Mouse (Mus musculus) thymus, postnatal 25 days (tissue): ENCODE measurements around the gene Tns2.

Experiments used
- DNase-seq: peaks from one replicate; pipeline ENCODE4 v3.0.0; 2022

Gene Tns2

DNA sequence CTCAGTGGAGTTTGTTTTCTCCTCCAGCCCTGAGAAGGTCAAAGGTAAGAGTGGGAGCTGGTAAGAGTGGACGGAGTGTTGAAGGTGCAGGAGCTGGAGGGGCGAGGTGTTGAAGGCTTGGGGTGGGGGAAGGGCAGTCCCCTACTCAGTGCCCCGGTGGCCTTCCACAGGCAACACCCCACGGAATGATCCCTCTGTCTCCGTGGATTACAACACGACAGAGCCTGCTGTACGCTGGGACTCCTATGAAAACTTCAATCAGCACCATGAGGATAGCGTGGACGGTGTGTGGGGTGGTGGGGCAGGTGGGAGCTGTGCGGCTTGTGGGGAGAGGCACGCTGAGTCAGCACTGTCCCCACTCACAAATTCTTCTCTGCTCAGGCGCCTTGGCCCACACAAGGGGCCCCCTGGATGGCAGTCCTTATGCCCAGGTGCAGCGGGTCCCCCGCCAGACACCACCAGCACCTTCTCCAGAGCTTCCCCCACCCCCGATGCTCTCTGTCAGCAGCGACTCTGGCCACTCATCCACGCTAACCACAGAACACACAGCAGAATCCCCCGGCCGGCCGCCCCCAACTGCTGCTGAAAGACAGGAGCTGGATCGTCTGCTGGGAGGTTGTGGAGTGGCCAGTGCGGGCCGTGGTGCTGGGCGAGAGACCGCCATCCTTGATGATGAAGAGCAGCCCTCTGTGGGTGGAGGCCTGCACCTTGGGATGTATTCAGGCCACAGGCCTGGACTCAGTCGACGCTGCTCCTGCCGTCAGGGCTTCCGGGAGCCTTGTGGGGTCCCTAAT, 10.7 kb downstream of the Tns2 start:
- no peak for DNase-seq

- no peak for DNase-seq
These were observed 11.2 kb downstream of the Tns2 start for GRCm38 (mm10) chr15:102111495-102111829.

- no peak for DNase-seq
These were observed 12.0 kb downstream of the Tns2 start for GRCm38 (mm10) chr15:102112181-102112580.

GRCm38 (mm10) chr15:102112827-102113226, 12.6 kb downstream of the Tns2 start:
- DNase-seq: no peak

GRCm38 (mm10) chr15:102113674-102114073, 13.5 kb downstream of the Tns2 start:
- no peak for DNase-seq

DNA sequence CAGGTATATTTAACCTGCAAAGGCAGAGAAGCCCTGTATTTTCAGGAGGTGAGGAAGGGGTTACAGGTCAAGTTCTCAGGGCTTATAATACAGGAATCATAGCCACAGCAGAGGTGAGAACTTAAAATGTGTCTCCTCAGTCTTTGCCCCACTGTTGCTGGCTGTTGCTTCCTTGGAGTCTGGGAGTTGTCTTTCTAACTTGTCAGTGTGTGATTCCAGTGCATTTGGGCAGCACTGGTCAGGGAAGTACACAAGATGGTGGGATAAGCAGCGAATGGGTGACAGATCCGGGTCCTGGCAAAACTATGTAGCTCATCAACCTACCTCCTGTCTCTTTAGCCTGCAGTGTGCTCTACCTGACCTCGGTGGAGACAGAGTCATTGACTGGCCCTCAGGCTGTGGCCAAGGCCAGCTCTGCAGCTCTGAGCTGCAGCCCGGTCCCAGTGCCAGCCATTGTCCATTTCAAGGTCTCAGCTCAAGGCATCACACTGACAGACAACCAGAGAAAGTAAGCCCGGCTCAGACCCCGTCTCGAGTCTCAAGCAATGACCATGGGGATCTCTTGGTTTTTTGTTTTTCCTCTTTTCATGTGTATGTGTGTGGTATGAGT, 14.5 kb downstream of the Tns2 start:
- DNase-seq: no peak

DNA sequence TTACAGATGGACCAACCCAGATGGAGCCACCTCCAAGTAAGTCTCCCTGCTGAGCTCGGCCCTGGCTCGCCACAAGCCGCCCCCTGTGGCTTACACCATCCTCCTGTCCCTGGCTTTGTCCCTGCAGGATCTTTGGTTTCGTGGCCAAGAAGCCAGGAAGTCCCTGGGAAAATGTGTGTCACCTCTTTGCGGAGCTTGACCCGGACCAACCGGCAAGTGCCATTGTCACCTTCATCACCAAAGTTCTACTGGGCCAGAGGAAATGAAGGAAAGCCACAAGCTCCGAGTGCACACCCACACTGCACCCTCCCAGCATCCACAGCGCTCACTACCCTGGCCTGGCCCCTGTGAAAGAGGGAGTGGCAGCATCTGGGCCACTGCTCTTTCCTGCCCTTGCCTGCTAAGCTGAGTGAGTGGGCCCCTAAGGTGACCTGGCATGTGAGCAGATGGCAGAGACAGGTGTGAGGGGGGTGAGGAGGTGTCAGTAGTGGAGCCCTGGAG, 15.6 kb downstream of the Tns2 start:
- peak; percentile 25 for DNase-seq

- no peak for DNase-seq
These were observed 16.7 kb downstream of the Tns2 start for GRCm38 (mm10) chr15:102116753-102117415.

DNA sequence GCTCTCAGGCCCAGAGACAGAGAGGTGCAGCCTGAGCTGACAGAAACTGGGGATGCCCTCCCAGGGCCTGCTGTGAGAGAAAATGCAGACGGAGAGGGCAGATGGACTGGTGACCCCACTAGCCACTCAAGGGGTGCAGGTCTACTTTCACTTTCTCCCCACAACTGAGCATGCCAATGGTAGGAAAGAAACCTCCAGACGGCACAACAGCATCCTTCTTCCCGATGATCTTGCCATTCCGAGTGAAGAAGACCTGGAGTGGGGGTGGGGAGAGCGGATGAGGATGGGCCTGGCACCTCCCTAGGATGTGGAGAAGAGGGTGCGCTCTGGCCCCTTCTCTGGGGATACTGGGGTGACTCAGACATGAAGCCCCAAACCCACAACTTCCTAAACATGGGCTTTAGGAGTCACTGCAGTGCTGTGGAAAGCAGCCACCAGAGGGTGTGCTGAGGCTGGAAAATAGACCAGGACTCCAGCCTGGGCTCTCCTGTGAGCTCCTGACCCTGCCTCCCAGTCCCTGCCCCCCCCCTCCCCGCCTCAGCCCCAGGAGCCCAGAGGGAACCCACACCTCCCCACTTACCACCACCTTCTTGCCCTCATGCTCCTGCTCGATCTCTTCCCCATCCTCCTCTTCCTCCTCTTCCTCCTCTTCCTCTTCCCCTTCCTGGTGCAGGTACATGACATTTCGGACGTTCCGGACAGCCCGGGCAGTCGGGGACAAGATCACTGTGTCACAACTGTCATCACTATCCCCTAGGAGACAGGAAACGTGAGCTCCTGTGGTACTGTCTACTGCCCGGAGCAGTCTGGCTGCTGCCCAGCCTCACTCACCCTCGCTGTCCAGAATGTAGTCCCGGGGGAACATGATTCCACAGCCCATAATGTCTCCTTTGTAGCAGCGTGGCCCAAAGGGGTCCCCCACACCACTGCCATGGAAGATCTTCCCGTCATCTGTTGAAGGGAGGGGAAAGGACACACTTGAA, 17.5 kb downstream of the Tns2 start:
- no peak for DNase-seq

DNA sequence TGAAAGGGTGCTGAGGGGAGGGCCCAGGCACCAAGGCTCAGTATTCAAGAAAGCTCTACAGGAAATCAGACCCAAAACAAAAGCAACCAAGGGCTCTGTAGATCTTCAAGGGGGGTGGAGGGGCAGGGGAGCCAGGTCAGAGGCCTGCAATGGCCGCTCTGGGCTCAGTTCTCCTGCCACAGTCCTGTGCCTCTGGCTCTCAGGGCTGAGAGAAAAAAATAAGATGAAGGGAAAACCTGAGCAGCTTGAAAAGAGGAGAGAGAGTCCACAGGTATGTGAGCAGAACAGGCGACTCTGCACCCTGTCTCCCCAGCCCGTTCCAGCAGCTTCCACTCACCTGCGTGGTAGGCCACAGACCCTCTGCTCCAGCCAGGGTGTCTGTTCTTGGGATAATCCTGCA, 18.4 kb downstream of the Tns2 start:
- no peak for DNase-seq

DNA sequence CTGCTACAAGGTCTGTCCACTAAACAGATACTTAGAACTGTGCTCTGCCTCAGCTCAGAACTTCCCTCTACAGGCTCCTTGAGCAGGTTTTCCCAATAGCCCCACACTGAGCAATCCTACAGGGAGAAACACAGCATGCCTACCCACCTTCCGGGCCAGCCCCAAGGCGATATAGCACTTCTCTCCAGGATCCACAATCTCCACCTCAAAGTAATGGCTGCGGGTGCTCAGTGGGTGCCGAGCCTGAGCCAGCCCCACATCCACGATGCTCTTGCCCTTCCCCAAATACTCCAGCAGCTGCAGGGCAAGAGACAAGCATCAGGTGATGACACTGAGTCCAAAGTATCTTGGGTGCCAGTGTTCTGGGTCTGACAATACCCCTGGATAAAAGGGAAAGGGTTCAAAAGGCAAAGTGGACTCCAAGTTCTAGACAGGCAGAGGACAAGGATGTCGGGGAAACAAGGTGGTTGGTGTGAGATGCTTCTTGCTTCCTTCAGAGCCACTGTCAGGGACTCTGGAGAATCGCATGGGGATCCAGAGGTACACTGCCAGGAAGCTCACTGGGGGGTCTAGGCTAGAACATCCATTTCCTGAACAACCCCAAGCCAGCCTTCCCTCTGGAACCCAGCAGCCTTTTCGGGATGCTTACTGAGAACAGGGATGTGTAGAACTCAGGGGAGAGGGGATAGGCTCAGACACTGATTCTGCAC, 19.1 kb downstream of the Tns2 start:
- no peak for DNase-seq

GRCm38 (mm10) chr15:102119831-102120170, 19.6 kb downstream of the Tns2 start:
- DNase-seq: no peak

GRCm38 (mm10) chr15:102120530-102120929, 20.3 kb downstream of the Tns2 start:
- DNase-seq: no peak

- DNase-seq: no peak
These were observed 26.1 kb downstream of the Tns2 start for GRCm38 (mm10) chr15:102126303-102126702.

- DNase-seq: no peak
These were observed 33.1 kb downstream of the Tns2 start for GRCm38 (mm10) chr15:102133314-102133713.

DNA sequence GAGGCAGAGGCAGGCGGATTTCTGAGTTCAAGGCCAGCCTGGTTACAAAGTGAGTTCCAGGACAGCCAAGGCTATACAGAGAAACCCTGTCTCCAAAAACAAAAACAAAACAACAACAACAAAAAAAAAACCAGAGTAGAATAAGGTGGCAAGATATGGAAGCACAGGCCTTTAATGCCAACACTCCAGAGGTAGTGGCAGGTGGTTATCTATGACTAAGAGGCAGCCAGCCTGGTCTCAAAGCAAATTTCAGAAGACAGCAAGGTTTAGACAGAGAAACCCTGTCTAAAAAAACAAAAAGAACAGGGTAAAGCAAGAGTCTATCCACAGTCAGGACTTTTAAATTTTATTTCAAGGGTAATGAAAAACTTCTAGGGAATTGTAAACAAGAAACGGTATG, 34.5 kb downstream of the Tns2 start:
- DNase-seq: no peak

GRCm38 (mm10) chr15:102135522-102136128, 35.4 kb downstream of the Tns2 start:
- DNase-seq: no peak

- peak; percentile 99 for DNase-seq
These were observed 36.0 kb downstream of the Tns2 start, which contains the start of gene Spryd3 for GRCm38 (mm10) chr15:102136129-102136758. TSS of gene Spryd3 (minus strand) at chr15:102136234.

DNA sequence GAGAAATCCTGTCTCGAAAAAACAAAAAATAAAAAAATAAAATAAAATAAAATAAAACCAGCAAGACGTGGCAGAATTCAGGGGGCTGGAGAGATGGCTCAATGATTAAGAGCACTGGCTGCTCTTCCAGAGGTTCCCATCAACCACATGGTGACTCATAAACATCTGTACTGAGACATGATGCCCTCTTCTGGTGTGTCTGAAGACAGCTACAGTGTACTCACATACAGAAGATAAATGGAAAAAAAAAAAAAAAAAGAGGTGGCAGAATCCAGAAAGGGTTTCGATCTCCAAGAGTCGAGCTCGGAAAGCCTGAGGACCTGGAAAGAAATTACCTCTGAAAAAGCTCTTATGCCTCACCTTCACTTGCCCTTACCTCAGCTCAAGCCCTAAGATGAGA, 40.9 kb downstream of the Tns2 start:
- no peak for DNase-seq

DNA sequence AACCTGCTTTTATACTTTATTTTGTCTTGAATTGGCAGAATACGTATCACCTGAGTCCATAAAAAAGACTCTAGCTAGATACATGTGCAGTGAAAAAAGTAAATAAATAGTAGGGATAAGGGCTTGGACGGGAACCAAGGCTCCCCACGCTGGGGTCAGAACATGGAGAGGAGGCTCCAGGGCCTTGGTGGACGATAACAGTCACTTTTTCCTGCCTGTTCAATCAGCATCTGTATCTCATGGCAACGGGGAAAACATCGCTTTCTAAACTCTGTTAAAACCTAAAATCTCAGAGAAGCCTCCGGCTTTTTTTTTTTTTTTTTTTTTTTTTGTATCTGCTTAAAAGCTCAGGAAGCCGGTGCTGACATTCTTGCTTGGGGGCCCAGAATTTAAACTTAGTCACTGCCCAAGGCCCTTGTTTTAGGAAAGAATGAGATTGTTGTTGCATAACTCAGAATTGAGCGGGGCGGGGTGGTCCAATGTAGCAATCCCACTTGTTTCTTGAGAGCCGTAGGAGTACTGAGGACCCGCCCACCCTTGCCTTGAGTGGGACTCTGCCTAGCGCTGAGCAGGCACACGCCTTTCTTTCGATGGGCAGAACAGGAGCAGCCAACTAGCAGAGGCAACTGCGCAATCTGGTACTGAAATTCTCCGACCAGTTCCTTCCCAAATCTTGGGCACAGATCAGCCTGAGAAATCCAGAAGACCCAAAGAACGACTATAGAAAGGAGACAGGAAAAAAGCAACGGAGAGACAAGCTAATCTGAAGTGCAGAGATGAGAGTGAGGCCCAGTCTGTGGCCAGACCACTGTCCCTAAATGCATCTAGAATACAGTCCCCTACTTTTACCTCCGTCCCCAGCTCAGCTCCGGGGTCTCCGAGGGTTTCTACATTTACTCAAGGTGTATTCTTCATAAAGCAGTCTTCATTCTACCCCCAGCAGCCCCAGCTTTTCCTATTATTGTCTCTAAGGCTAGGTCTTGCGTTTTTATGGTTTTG, 43.0 kb downstream of the Tns2 start:
- DNase-seq: no peak
